Mouse (Mus musculus) thymus, adult 2 months (tissue): ENCODE data around the gene Gm49378. TPM values are rescaled to one million over a fixed set of nuclear protein-coding genes. Genes with fewer than 3 reads are reported as not detected.

ENCODE experiments used
- DNase-seq: peaks from one replicate; pipeline ENCODE4 v3.0.0; 2021
- H3K27ac ChIP-seq: fragments of 200-500 bp; 2 replicates; pipeline ENCODE4 v1.5.1; 2012; ENCODE audit warnings: low read length, control low read depth; ENCODE audit not compliant: control insufficient read depth, insufficient read depth
- H3K27me3 ChIP-seq: fragments of 200-500 bp; 2 replicates; pipeline ENCODE4 v1.6.1; 2012; ENCODE audit warnings: mild to moderate bottlenecking, low read length, moderate library complexity, mixed read lengths; ENCODE audit not compliant: control insufficient read depth, insufficient read depth
- H3K36me3 ChIP-seq: fragments of 200-500 bp; 2 replicates; pipeline ENCODE4 v1.6.1; 2012; ENCODE audit warnings: mild to moderate bottlenecking, low read length, moderate library complexity; ENCODE audit not compliant: control insufficient read depth, insufficient read depth
- H3K4me1 ChIP-seq: fragments of 200-500 bp; replicated peaks from 2 replicates; pipeline ENCODE4 v1.6.1; 2012; ENCODE audit warnings: low read length; ENCODE audit not compliant: control insufficient read depth, insufficient read depth
- H3K4me3 ChIP-seq: fragments of 200-500 bp; 2 replicates; pipeline ENCODE4 v1.5.1; 2012; ENCODE audit warnings: mild to moderate bottlenecking, low read length, control low read depth, moderate library complexity; ENCODE audit not compliant: control insufficient read depth, insufficient read depth
- CTCF ChIP-seq: fragments of 200-500 bp; IDR thresholded peaks from 2 replicates; pipeline ENCODE4 v1.5.1; 2012; ENCODE audit warnings: mild to moderate bottlenecking, control low read depth, low read length, moderate library complexity, borderline replicate concordance; ENCODE audit not compliant: control insufficient read depth, poor library complexity, insufficient read depth; ENCODE audit errors: extremely low read depth
- POLR2A ChIP-seq: fragments of 200-500 bp; IDR thresholded peaks from 2 replicates; pipeline ENCODE4 v1.6.1; 2012; ENCODE audit warnings: mild to moderate bottlenecking, low read length, control low read depth, moderate library complexity; ENCODE audit not compliant: control insufficient read depth, poor library complexity, insufficient read depth; ENCODE audit errors: extremely low read depth
- WGBS: fragments of 180-500 bp; shearing (Covaris S2); methylation state at CpG from one replicate; pipeline ENCODE4 v1.1.7; 2018; 5-methylcytosine and 5-hydroxymethylcytosine counted together
- polyA plus RNA-seq: library from polyadenylated mRNA; depleted of rRNA; stranded (reverse); fragments of >200 nt; gene quantifications from 2 replicates; pipeline ENCODE4 v1.2.3, GENCODE M21; 2012

Gm49378 gene
- polyA plus RNA-seq, 1 experiment = 10.2 TPM

DNA sequence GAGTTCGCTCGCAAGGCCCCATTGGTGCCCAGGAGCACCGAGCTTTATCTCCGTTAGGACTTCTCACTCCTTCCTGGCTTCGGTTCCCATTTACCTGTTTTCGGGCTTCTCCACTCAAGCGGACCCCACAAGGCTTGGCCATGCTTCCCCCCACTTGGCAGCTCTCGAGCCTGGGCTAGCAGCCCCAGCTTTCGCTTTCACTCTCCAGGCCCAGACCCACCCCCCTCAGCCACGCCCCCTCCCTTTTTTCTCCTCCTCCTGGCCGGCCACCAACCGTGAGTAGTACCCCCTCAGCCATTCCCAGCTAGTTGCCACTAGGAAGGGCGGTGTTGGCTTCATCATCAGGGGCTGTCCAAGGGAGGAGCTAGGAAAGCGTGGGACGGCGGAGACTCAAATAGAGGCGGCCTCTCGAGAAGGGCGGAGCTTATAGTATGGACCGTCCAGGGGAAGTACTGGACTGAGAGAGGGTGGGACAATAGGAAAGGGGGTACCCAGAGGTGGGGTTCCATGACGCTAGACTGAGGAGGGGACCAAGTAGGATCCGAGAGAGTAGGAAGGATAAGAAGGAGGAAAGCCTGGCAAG is 46.9 kb downstream of the Gm49378 start, which contains the start of gene Psme2:
Psme2 (minus strand) TSS at position 366 of the 583 bp plus-strand sequence.
- peak within 1 kb of the TSS; percentile 82 for H3K27ac ChIP-seq
- under 1% methylated on average over 22 of the region's 22 CpGs for whole genome bisulfite sequencing
- DNase-seq = peak; percentile 66
- no peak for TF ChIP-seq POLR2A
- 0 out of 2 replicates have a peak, but pooled peaks have one; percentile 8 for TF ChIP-seq CTCF
- no peaks in the 10 kb centered on the region for H3K27me3 ChIP-seq
- H3K36me3 ChIP-seq = peaks cover 14% of the 10 kb centered on the region
- peak within 1 kb of the TSS; percentile 70 for H3K4me3 ChIP-seq
- peaks cover 13% of the 10 kb centered on the region for H3K4me1 ChIP-seq

DNA sequence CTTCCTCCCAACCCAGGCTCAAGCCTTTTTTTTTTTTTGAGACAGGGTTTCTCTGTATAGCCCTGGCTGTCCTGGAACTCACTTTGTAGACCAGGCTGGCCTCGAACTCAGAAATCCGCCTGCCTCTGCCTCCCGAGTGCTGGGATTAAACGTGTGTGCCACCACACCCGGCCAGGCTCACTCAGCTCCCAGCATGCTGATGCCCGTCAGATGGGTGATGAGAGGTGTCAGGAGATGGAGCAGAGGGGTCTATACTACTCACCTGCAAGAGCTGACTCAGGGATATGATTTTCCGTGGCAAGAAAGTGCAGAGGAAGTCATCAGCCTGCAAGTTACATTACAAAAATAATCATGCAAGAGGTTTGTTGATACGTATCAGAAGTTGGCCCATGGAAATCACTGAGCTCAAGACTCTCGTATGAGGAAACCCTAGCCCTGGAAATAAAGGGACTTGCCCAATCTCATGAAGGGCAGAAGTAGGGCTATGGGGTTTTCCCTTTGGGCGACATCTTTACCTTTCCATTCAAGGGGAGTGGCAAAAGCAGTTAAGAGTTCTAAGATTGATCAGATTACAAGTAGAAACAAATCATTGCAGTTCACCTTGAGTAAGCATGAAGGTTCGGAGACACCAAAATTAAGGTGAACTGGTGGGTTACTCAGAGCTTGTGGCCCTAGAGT is 47.8 kb downstream of the Gm49378 start:
- no peak for DNase-seq
- Histone ChIP-seq H3K27me3 (no peaks in the 10 kb centered on the region), H3K4me3 (no peak overlapping the region), H3K36me3 (peaks cover 5% of the 10 kb centered on the region; the same call in 1 of the 2 replicates), H3K27ac (no peak overlapping the region; the same call in 1 of the 2 replicates), H3K4me1 (peaks cover 21% of the 10 kb centered on the region)
- TF ChIP-seq POLR2A = no peak
- TF ChIP-seq CTCF = no peak
- WGBS = 73% methylated on average over 11 of the region's 11 CpGs

DNA sequence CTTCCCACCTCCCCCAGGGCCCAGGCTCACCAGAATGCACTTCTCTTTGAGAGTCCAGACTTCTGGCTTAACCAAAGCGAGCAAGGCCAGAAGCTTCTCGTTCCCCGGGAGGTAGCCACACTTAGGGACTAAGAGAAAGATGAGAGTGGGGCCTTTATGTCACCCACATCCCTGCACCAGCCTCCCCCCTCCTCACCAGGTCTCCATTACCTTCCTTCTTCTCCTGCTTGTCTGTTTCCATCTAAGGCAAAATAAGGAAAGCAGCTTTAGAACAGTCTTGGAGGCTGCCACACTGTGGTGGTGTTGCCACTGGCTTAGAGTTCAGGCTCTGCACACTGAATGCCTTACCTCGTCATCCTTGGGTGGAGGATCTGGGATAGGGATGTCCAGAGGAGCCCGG is 48.4 kb downstream of the Gm49378 start:
- TF ChIP-seq CTCF (no peak), POLR2A (no peak)
- H3K27ac ChIP-seq = no peak overlapping the region
- H3K4me3 ChIP-seq = no peak overlapping the region
- WGBS = 98% methylated on average over 5 of the region's 5 CpGs
- 0 out of 2 replicates have a peak, but pooled peaks cover 5% of the 10 kb centered on the region for H3K36me3 ChIP-seq
- no peak for DNase-seq
- H3K27me3 ChIP-seq = no peaks in the 10 kb centered on the region
- peaks cover 25% of the 10 kb centered on the region for H3K4me1 ChIP-seq

DNA sequence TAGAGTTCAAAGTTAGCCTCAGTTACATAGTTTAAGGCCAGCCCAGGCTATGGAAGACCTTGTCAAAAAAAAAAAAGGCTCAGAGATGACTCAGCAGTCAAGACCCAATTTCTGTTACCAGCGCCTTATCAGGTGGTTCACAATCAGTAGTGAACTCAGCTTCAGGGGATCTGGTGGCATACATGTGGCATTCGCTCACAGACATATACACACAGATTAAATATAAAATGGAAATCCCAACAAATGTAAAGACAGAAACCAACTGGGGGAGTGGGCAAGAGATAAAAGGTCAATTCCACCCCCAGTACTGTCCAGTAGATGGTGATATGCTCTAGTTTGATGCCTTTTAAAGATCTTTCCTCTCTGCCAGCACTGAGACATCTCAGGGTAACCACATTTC is 51.5 kb downstream of the Gm49378 start:
- no peak for DNase-seq
- Histone ChIP-seq H3K4me1 (peaks cover 17% of the 10 kb centered on the region), H3K36me3 (peaks cover 6% of the 10 kb centered on the region; the same call in 1 of the 2 replicates), H3K27ac (no peak overlapping the region), H3K4me3 (no peak overlapping the region), H3K27me3 (no peaks in the 10 kb centered on the region)
- TF ChIP-seq POLR2A (no peak), CTCF (no peak)
- WGBS = 97% methylated on average over 2 of the region's 2 CpGs

DNA sequence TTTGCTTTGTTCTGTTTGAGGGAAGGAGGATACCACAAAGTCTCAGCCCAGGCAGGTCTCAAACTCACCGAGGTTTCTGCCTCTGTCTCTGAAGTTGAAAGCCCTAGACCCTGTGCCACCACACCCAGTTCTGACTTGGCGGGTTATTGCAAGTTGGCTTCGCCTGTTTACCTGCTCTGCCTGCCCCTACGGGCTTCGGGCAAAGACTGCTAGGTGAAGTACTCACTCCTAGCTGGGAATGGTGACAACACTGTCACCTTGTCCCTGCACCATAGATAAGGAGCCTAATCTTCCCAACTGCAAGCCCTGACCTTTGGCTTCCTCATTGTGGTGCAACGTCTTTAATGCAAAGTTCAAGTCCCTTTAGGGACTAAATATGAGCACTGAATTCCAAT is 52.1 kb downstream of the Gm49378 start:
- no peak for TF ChIP-seq CTCF
- no peak for TF ChIP-seq POLR2A
- Histone ChIP-seq H3K4me1 (peaks cover 17% of the 10 kb centered on the region), H3K4me3 (no peak overlapping the region), H3K27me3 (no peaks in the 10 kb centered on the region), H3K36me3 (peaks cover 12% of the 10 kb centered on the region; the same call in 1 of the 2 replicates), H3K27ac (peak overlapping the region; percentile 50; the same call in 1 of the 2 replicates)
- DNase-seq = no peak
- 45% methylated on average over 6 of the region's 6 CpGs for WGBS

DNA sequence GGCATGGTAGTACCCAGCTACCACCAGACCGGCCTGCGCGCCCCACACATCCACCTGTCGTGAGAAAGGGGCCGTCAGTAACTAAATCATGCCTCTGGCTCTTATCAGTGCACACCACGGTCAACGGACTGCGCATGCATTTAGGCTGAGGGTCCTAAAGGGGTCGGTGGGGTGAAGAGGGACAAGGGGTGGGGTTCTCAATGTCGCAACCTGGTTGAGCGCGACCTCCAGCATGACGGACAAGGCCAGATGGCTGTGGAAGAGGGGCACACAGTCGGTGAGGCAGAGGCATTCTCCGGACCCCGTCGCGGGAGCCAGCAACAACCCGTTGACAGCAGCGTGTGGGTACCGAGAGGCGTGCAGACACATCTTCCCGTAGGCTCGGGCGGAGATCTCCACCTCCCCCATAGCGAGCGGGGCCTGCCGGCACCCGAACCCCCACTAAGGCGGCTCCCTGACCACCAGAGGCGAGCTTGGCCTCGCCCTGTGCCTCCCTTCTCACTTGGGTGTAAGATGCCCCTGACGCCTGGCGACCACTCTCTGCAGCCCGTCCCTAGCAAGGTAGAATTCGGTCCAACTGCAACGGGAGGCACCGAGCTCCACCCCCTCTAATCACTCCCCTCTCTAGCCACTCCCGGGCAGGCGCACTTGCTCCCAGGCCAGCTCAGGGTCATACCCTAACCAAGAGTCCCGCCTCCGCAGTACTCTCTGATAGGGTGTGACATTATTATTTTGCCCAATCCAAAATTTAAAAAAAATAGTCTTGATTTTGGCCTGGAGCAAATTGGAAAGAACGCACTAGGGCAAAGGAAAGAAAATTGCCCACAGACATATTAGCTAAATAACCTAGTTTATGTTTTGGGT is 52.8 kb downstream of the Gm49378 start, which contains the start of gene Emc9:
Emc9 (minus strand) TSS at position 601 of the 864 bp plus-strand sequence.
- 10% methylated on average over 43 of the region's 43 CpGs for WGBS

More for the DNA sequence above, 52.8 kb downstream of the Gm49378 start, which contains the start of gene Emc9:
- TF ChIP-seq POLR2A = no peak
- TF ChIP-seq CTCF = no peak
- peak; percentile 43 for DNase-seq
- H3K4me3 ChIP-seq = peak within 1 kb of the TSS; percentile 57
- no peaks in the 10 kb centered on the region for H3K27me3 ChIP-seq
- peak within 1 kb of the TSS; percentile 50; the same call in 1 of the 2 replicates for H3K27ac ChIP-seq
- H3K36me3 ChIP-seq = peaks cover 16% of the 10 kb centered on the region; the same call in 1 of the 2 replicates
- H3K4me1 ChIP-seq = peaks cover 17% of the 10 kb centered on the region
